Mouse (Mus musculus): ENCODE results near the gene Sppl2b. TPM values are rescaled to one million over a fixed set of nuclear protein-coding genes. Genes with fewer than 3 reads are reported as not detected.
A peak's percentile ranks its signal among the peaks of the same experiment; 100 is the strongest.

The Sppl2b gene
- polyA plus RNA-seq (2012; rRNA removed) = 127 and 130 TPM in 2 replicates

DNA sequence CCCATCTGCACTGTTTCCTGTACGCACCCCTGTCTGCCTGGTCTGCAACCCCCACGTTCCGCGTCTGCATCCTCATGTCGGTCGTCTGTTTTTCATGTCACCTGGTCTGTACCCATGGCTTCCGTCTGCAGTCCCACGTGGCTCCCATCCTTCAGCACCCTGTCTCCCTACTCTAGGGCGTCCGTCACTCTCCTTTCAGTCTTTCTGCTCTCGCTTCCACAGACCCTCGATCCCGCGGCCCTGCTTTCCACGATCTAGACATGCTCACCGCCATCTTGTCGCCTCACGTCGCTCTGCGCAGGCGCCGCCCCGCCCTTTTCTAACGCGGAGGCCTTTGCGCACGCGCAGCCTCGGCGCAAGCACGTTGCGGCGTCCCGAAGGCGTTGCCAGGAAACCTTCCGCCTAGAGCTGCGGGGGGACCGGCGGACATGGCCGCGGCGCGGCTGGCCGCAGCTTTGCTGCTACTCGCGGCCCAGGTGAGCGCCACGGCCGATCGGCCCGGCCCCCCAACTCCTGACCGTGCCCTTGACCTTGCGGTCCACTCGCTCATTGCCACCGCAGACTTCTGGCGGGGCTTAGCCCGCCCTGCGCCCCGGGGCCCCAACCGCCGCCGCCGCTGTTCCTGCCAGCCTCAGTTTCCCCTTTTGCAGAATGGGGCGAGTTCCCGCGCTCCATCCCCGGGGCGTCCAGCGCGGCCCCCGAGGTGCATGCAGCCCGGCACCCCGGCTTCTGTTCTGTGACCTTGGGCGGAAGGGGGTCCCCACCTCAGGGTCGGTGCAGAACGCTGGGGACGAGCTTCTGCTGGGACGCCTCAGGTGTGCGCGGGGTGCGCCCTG is at the start of gene Sppl2b, which contains the start of gene Lsm7:
Sppl2b (plus strand) TSS at position 363 of the 836 bp plus-strand sequence.
Lsm7 (minus strand) TSS at position 297 of the 836 bp plus-strand sequence.
- H3K36me3 ChIP-seq (ENCODE audit: control insufficient read depth, insufficient read depth, low read length) = peaks cover 11% of the 10 kb centered on the region; the same call in 1 of the 2 replicates
- WGBS = under 1% methylated on average over 81 of the region's 81 CpGs
- peaks cover 4% of the 10 kb centered on the region for H3K4me1 ChIP-seq (ENCODE audit: control insufficient read depth, insufficient read depth, insufficient read length)
- H3K4me3 ChIP-seq (ENCODE audit: extremely low read depth, insufficient read depth, insufficient read length) = peak within 1 kb of the TSS; percentile 78
- TF ChIP-seq POLR2A (IDR thresholded peaks at IDR 0.05; ENCODE audit: low read depth, low read length) = peak; percentile 17; the same call in 1 of the 2 replicates
- TF ChIP-seq CTCF (IDR thresholded peaks at IDR 0.05; ENCODE audit: extremely low read depth, insufficient read depth, insufficient read length, insufficient replicate concordance) = no peak
- H3K27ac ChIP-seq (ENCODE audit: insufficient read depth, low read length) = peak within 1 kb of the TSS; percentile 9; the same call in 1 of the 2 replicates
- DNase-seq (ENCODE audit: low read depth in 1 of 2, low spot score in 2 of 2) = peak; percentile 85 to 97
- H3K27me3 ChIP-seq (ENCODE audit: control insufficient read depth, insufficient read depth, low read length) = no peaks in the 10 kb centered on the region

GRCm38 (mm10) chr10:80805322-80805721 is 49.8 kb upstream of the Sppl2b start:
- H3K4me1 ChIP-seq (ENCODE audit: control insufficient read depth, insufficient read depth, insufficient read length) = peaks cover 11% of the 10 kb centered on the region
- WGBS = 93% methylated on average over 5 of the region's 5 CpGs
- H3K27me3 ChIP-seq (ENCODE audit: control insufficient read depth, insufficient read depth, low read length) = peaks cover 14% of the 10 kb centered on the region
- peaks cover 33% of the 10 kb centered on the region for H3K36me3 ChIP-seq (ENCODE audit: control insufficient read depth, insufficient read depth, low read length)
- TF ChIP-seq POLR2A (IDR thresholded peaks at IDR 0.05; ENCODE audit: low read depth, low read length) (no peak), CTCF (IDR thresholded peaks at IDR 0.05; ENCODE audit: extremely low read depth, insufficient read depth, insufficient read length, insufficient replicate concordance) (no peak)
- no peak for DNase-seq (ENCODE audit: low read depth in 1 of 2, low spot score in 2 of 2)
- H3K27ac ChIP-seq (ENCODE audit: insufficient read depth, low read length) = no peak overlapping the region
- H3K4me3 ChIP-seq (ENCODE audit: extremely low read depth, insufficient read depth, insufficient read length) = no peak overlapping the region

- no peak overlapping the region for H3K27ac ChIP-seq (ENCODE audit: insufficient read depth, low read length)
- peaks cover 10% of the 10 kb centered on the region for H3K4me1 ChIP-seq (ENCODE audit: control insufficient read depth, insufficient read depth, insufficient read length)
- TF ChIP-seq CTCF (IDR thresholded peaks at IDR 0.05; ENCODE audit: extremely low read depth, insufficient read depth, insufficient read length, insufficient replicate concordance) (peak; percentile 64; the same call in 1 of the 2 replicates), POLR2A (IDR thresholded peaks at IDR 0.05; ENCODE audit: low read depth, low read length) (no peak)
- no peak overlapping the region for H3K4me3 ChIP-seq (ENCODE audit: extremely low read depth, insufficient read depth, insufficient read length)
- DNase-seq (ENCODE audit: low read depth in 1 of 2, low spot score in 2 of 2) = peak in 1 of 2 experiments; percentile 66
- peaks cover 14% of the 10 kb centered on the region for H3K27me3 ChIP-seq (ENCODE audit: control insufficient read depth, insufficient read depth, low read length)
- H3K36me3 ChIP-seq (ENCODE audit: control insufficient read depth, insufficient read depth, low read length) = peaks cover 33% of the 10 kb centered on the region
- 11% methylated on average over 3 of the region's 3 CpGs for WGBS
Measured at GRCm38 (mm10) chr10:80805925-80806324, 49.1 kb upstream of the Sppl2b start.

DNA sequence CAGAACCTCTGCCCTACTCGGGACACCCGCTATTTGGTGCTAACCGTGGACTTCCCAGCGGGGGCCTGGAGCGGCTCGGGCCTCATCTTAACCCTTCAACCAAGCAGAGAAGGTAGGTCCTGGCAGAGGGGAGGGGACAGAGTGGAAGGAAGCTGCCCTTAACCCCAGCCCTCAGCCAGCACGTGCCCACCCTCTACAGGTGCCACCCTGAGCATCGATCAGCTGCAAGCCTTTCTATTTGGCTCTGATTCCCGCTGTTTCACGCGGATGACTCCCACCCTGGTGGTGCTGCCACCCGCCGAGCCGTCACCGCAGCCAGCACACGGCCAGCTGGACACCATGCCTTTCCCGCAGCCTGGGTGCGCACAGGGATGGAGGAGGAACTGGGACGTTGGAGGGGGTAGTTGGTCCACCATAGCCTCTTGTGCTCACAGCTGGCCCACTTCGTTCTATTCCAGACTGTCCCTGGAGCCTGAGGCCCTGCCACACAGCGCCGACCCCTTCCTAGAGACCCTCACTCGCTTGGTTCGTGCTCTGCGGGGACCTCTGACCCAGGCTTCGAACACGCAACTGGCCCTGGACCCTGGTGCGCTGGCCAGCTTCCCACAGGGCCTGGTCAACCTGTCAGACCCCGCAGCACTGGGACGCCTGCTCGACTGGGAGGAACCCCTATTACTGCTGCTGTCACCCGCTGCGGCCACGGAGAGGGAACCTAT is 48.6 kb upstream of the Sppl2b start:
- peaks cover 10% of the 10 kb centered on the region for H3K4me1 ChIP-seq (ENCODE audit: control insufficient read depth, insufficient read depth, insufficient read length)
- H3K27ac ChIP-seq (ENCODE audit: insufficient read depth, low read length) = no peak overlapping the region
- 67% methylated on average over 34 of the region's 34 CpGs for WGBS
- peaks cover 14% of the 10 kb centered on the region for H3K27me3 ChIP-seq (ENCODE audit: control insufficient read depth, insufficient read depth, low read length)
- peak overlapping the region; percentile 49; the same call in 1 of the 2 replicates for H3K4me3 ChIP-seq (ENCODE audit: extremely low read depth, insufficient read depth, insufficient read length)
- TF ChIP-seq CTCF (IDR thresholded peaks at IDR 0.05; ENCODE audit: extremely low read depth, insufficient read depth, insufficient read length, insufficient replicate concordance) (no peak), POLR2A (IDR thresholded peaks at IDR 0.05; ENCODE audit: low read depth, low read length) (no peak)
- peaks cover 29% of the 10 kb centered on the region for H3K36me3 ChIP-seq (ENCODE audit: control insufficient read depth, insufficient read depth, low read length)
- no peak for DNase-seq (ENCODE audit: low read depth in 1 of 2, low spot score in 2 of 2)

DNA sequence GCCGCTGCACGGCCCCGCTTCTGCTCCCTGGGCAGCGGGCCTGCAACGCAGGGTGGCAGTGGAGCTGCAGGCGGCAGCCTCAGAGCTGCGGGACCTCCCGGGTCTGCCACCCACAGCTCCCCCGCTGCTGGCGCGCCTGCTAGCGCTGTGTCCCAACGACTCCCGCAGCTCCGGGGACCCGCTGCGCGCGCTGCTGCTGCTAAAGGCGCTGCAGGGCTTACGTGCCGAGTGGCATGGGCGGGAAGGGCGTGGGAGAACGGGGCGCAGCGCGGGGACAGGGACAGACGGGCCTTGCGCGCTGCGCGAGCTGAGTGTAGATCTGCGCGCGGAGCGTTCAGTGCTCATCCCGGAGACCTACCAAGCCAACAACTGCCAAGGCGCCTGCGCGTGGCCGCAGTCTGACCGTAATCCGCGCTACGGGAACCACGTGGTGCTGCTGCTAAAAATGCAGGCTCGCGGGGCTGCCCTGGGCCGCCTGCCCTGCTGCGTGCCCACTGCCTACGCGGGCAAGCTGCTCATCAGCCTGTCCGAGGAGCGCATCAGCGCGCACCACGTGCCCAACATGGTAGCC is 47.9 kb upstream of the Sppl2b start:
- peaks cover 27% of the 10 kb centered on the region for H3K36me3 ChIP-seq (ENCODE audit: control insufficient read depth, insufficient read depth, low read length)
- TF ChIP-seq CTCF (IDR thresholded peaks at IDR 0.05; ENCODE audit: extremely low read depth, insufficient read depth, insufficient read length, insufficient replicate concordance) (no peak), POLR2A (IDR thresholded peaks at IDR 0.05; ENCODE audit: low read depth, low read length) (no peak)
- 2% methylated on average over 42 of the region's 58 CpGs for WGBS
- peaks cover 10% of the 10 kb centered on the region for H3K4me1 ChIP-seq (ENCODE audit: control insufficient read depth, insufficient read depth, insufficient read length)
- H3K27me3 ChIP-seq (ENCODE audit: control insufficient read depth, insufficient read depth, low read length) = peaks cover 14% of the 10 kb centered on the region
- peak overlapping the region; percentile 49 for H3K4me3 ChIP-seq (ENCODE audit: extremely low read depth, insufficient read depth, insufficient read length)
- peak in 1 of 2 experiments; percentile 55 for DNase-seq (ENCODE audit: low read depth in 1 of 2, low spot score in 2 of 2)
- H3K27ac ChIP-seq (ENCODE audit: insufficient read depth, low read length) = no peak overlapping the region

DNA sequence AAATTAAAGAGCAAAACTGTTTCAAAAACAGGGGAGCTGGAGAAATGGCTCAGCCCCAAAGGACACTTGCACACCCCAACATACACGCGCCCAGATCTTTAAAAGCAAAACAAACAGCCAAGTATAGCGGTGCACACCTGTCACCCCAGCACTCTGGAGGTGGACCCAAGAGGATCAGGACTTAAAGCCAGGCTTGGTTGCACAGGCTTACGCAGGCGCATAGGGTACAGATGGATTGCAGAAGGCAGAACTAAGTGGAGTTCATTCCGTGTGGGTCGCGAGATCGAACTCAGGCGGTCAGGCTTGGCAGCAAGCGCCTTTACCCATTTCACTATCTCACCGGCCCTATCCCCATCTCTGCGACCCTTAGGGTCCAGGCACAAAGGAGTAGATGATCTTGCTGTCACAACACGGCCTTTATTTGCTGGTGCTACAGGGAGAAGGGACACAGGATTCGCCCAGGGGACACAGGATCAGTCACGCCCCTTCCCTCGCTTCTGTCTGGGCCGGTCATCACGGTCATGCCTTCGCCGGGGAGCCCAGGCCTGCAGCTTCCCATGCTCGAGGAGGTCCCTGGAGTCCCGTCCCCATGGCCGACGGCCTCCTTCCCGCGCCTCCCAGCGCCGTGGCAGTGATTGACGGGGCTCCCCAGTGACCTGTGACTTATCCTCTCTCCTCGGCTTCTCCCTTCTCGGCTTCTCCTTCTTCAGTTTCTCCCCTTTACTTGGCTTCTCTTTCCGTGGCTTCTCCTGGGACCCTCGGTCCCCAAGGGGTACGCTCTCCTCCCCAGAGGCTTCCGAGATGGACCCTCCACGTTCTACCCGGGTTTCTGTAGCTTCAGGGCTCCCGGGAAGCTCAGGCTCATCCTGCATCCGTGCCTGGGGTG is 46.7 kb upstream of the Sppl2b start:
- peaks cover 17% of the 10 kb centered on the region for H3K27me3 ChIP-seq (ENCODE audit: control insufficient read depth, insufficient read depth, low read length)
- 28% methylated on average over 40 of the region's 40 CpGs for WGBS
- peaks cover 16% of the 10 kb centered on the region for H3K36me3 ChIP-seq (ENCODE audit: control insufficient read depth, insufficient read depth, low read length)
- DNase-seq (ENCODE audit: low read depth in 1 of 2, low spot score in 2 of 2) = no peak
- peaks cover 10% of the 10 kb centered on the region for H3K4me1 ChIP-seq (ENCODE audit: control insufficient read depth, insufficient read depth, insufficient read length)
- TF ChIP-seq POLR2A (IDR thresholded peaks at IDR 0.05; ENCODE audit: low read depth, low read length) (no peak), CTCF (IDR thresholded peaks at IDR 0.05; ENCODE audit: extremely low read depth, insufficient read depth, insufficient read length, insufficient replicate concordance) (no peak)
- no peak overlapping the region for H3K27ac ChIP-seq (ENCODE audit: insufficient read depth, low read length)
- no peak overlapping the region for H3K4me3 ChIP-seq (ENCODE audit: extremely low read depth, insufficient read depth, insufficient read length)
